Mouse (Mus musculus): Measurements from ENCODE around the gene Prps1l1. TPM values are rescaled to one million over a fixed set of nuclear protein-coding genes. Genes with fewer than 3 reads are reported as not detected.

Prps1l1 gene
- total RNA-seq, 2 experiments from 2014 or later = not detected

- no peak for DNase-seq
Measured at GRCm38 (mm10) chr12:35025916-35026432, 41.4 kb downstream of the Prps1l1 start.

GRCm38 (mm10) chr12:35027533-35027932 lies 43.0 kb downstream of the Prps1l1 start:
- DNase-seq = no peak

Other genes starting within 250 kb of the Prps1l1 start
- 10 to 100 TPM in 1 of 2 experiments, 1 to 10 TPM in 1; 7.5 to 13.3 TPM for gene Hdac9, start 67.7 kb upstream of the Prps1l1 start, total RNA-seq (2021)
- gene Snx13, start 62.4 kb downstream of the Prps1l1 start, total RNA-seq (2021) = 10 to 100 TPM; 33.3 to 35.1 TPM